Mouse (Mus musculus) heart, embryonic 14.5 days (tissue): Measurements from ENCODE around the gene Cfb. TPM values are rescaled to one million over a fixed set of nuclear protein-coding genes. Genes with fewer than 3 reads are reported as not detected.

ENCODE experiments used
- ATAC-seq: fragments of 200-750 bp; cut with Nextera tagmentation; 2 replicates; pipeline ENCODE4 v1.8.0; 2017; ENCODE audit warnings: low read depth, moderate TSS enrichment; ENCODE audit not compliant: insufficient number of reproducible peaks, insufficient read depth, low FRiP score
- H3K27ac ChIP-seq, 2 experiments: fragments of 200-500 bp in 1 of 2; fragments of 300-500 bp in 1 of 2; sonication (generic) in 1 of 2; replicated peaks in 1 of 2; 2 replicates each; pipeline ENCODE4 v1.5.1; 2012 to 2014; ENCODE audit warnings: low read depth in 2 of 2, low read length in 2 of 2, control low read depth in 1 of 2, mild to moderate bottlenecking in 1 of 2, mixed read lengths in 1 of 2; ENCODE audit not compliant: control insufficient read depth in 1 of 2, insufficient read depth in 1 of 2
- H3K27me3 ChIP-seq: fragments of 300-500 bp; sonication (generic); 2 replicates; pipeline ENCODE4 v1.6.1; 2014; ENCODE audit warnings: mild to moderate bottlenecking, low read length, control low read depth; ENCODE audit not compliant: control insufficient read depth, insufficient read depth
- H3K36me3 ChIP-seq: fragments of 300-500 bp; sonication (generic); 2 replicates; pipeline ENCODE4 v1.6.1; 2014; ENCODE audit warnings: mild to moderate bottlenecking, control low read depth, low read length, mixed read lengths; ENCODE audit not compliant: control insufficient read depth, insufficient read depth
- H3K4me1 ChIP-seq, 2 experiments: fragments of 200-500 bp in 1 of 2; fragments of 300-500 bp in 1 of 2; sonication (generic) in 1 of 2; 2 replicates each; pipeline ENCODE4 v1.6.1; 2012 to 2014; ENCODE audit warnings: low read length in 2 of 2, control low read depth in 1 of 2, mixed read lengths in 1 of 2; ENCODE audit not compliant: control insufficient read depth in 2 of 2, insufficient read depth in 2 of 2
- H3K4me2 ChIP-seq: fragments of 300-500 bp; sonication (generic); 2 replicates; pipeline ENCODE4 v1.6.1; 2014; ENCODE audit warnings: mild to moderate bottlenecking, low read length
- H3K4me3 ChIP-seq, 2 experiments: fragments of 200-500 bp in 1 of 2; fragments of 300-500 bp in 1 of 2; sonication (generic) in 1 of 2; 2 replicates each; pipeline ENCODE4 v1.5.1; 2012 to 2014; ENCODE audit warnings: low read length in 2 of 2, mild to moderate bottlenecking in 2 of 2, control low read depth in 1 of 2, low read depth in 1 of 2, moderate library complexity in 1 of 2; ENCODE audit not compliant: control insufficient read depth in 1 of 2, insufficient read depth in 1 of 2
- H3K9ac ChIP-seq: fragments of 300-500 bp; sonication (generic); 2 replicates; pipeline ENCODE4 v1.6.1; 2014; ENCODE audit warnings: mild to moderate bottlenecking, low read length
- H3K9me3 ChIP-seq: fragments of 300-500 bp; sonication (generic); 2 replicates; pipeline ENCODE4 v1.6.1; 2016; ENCODE audit warnings: low read length, control low read depth; ENCODE audit not compliant: control insufficient read depth
- WGBS: fragments of 180-500 bp; shearing (Covaris S2); extraction: QIAGEN DNeasy Blood & Tissue Kit; methylation state at CpG from one replicate; pipeline ENCODE4 v1.1.7; 2014; 5-methylcytosine and 5-hydroxymethylcytosine counted together
- polyA plus RNA-seq: library from polyadenylated mRNA; unstranded; fragments of >200 nt; fragmentation: Nextera tagmentation; extraction: Ambion mirVana; gene quantifications from 2 replicates; pipeline ENCODE4 v1.2.1, GENCODE M21; 2014

Gene Cfb
- polyA plus RNA-seq, 1 experiment from 2014 or later, result 1.2 TPM

DNA sequence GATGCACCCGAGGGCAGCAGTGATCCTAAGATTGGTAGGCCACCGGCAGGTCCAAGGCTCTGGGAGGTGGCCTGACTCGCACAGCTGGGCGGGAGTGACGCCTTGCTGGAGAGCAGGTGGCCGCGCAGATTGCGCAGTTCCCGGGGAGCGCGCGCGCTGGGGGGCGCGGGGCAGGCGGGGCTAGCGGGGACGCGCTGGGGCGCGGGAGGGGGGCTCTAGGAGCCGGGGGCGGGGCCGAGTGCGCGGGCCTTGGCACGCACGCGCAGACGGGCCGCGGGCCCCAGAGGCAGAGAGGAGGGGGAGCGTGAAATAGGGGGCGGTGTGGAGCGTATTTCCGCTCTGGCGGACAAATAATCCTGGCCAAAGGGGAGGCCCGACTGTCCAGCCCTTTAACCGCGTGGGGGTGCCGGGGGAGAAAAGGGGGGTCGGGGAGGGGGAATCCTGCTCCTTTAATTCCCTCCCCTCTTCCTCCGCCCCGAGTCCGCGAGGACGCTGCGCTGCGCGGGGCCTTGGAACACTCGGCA lies 31.8 kb upstream of the Cfb start:
- peak overlapping the region; percentile 69 to 87 for H3K4me3 ChIP-seq
- WGBS, result under 1% methylated on average over 44 of the region's 51 CpGs
- no peaks in the 10 kb centered on the region for H3K9me3 ChIP-seq
- ATAC-seq, result peak; percentile 86
- peak overlapping the region; percentile 57 to 86 for H3K27ac ChIP-seq
- peak overlapping the region; percentile 94 for H3K9ac ChIP-seq
- peak overlapping the region; percentile 91 for H3K4me2 ChIP-seq
- no peaks in the 10 kb centered on the region for H3K27me3 ChIP-seq
- peaks cover 4 to 29% of the 10 kb centered on the region in 2 experiments; a peak in 3 of 4 replicates for H3K4me1 ChIP-seq
- H3K36me3 ChIP-seq, result peaks cover 6% of the 10 kb centered on the region; the same call in 1 of the 2 replicates

DNA sequence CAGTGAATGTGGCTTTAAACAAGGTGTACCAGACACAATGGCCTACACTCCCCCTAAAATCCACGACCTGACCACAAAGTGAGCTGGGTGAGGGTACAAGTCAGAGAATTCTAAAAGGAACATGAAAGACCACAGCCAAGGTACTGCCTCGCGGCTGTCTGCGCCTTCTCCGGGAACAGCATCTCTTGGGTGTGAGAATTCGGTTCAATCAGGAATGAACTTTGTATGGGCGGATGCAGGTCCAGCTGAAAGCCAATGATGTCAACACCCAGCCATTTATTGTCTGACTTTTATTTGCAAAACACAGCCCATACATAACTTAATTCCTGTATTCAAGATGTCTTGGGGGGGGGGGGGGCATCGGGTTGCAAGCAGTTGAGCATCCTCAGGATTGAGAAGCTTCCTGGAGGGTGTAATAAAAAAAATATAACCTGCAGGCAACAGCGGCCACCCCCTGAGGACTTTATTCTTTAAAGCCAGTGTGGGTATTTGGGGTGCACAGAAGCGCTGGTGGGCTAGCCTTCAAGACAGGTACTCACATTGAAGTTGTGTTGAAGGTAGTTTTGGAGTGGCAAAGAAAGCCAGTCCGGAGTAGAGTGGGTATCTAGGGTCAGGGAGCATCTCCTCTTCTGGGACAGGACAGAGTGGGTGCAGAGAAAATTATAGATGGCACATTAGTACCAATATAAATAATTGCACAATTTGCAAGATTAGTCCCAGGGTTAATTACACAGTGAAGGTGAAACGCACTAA lies 30.9 kb upstream of the Cfb start:
- peak overlapping the region in 1 of 2 experiments; percentile 87; a peak in 1 of 4 replicates for H3K4me3 ChIP-seq
- H3K9ac ChIP-seq, result peak overlapping the region; percentile 94
- peak overlapping the region; percentile 91 for H3K4me2 ChIP-seq
- H3K36me3 ChIP-seq, result peaks cover 6% of the 10 kb centered on the region; the same call in 1 of the 2 replicates
- H3K4me1 ChIP-seq, result peaks cover 4 to 29% of the 10 kb centered on the region in 2 experiments; a peak in 3 of 4 replicates
- H3K27ac ChIP-seq, result peak overlapping the region in 1 of 2 experiments; percentile 86; a peak in 2 of 4 replicates
- WGBS, result 80% methylated on average over 12 of the region's 12 CpGs
- H3K27me3 ChIP-seq, result no peaks in the 10 kb centered on the region
- ATAC-seq, result no peak
- no peaks in the 10 kb centered on the region for H3K9me3 ChIP-seq

DNA sequence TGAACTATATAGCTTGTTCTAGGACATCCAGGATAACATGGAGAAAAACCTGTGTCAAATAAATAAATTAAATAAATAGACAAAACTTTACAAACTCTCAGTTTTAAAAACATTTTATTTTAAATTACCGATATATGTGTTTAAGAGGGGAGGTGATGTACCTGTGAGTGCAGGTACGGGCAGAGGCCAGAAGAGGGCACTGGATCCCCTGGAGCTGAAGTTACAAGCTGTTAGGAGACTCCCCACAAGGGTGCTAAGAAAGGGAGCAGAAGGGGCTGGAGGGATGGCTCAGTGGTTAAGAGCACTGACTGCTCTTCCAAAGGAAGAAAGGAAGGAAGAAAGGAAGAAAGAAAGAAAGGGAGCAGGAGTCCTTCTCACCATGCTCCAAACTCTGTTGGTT lies 29.1 kb upstream of the Cfb start:
- H3K4me1 ChIP-seq, result peaks cover 0 to 15% of the 10 kb centered on the region in 2 experiments; a peak in 1 of 4 replicates
- ATAC-seq, result no peak
- H3K27me3 ChIP-seq, result no peaks in the 10 kb centered on the region
- no peak overlapping the region for H3K4me2 ChIP-seq
- peaks cover 4% of the 10 kb centered on the region; the same call in 1 of the 2 replicates for H3K36me3 ChIP-seq
- WGBS, result 96% methylated on average over 2 of the region's 2 CpGs
- no peaks in the 10 kb centered on the region for H3K9me3 ChIP-seq
- H3K4me3 ChIP-seq, result no peak overlapping the region
- H3K27ac ChIP-seq, result no peak overlapping the region
- H3K9ac ChIP-seq, result no peak overlapping the region

DNA sequence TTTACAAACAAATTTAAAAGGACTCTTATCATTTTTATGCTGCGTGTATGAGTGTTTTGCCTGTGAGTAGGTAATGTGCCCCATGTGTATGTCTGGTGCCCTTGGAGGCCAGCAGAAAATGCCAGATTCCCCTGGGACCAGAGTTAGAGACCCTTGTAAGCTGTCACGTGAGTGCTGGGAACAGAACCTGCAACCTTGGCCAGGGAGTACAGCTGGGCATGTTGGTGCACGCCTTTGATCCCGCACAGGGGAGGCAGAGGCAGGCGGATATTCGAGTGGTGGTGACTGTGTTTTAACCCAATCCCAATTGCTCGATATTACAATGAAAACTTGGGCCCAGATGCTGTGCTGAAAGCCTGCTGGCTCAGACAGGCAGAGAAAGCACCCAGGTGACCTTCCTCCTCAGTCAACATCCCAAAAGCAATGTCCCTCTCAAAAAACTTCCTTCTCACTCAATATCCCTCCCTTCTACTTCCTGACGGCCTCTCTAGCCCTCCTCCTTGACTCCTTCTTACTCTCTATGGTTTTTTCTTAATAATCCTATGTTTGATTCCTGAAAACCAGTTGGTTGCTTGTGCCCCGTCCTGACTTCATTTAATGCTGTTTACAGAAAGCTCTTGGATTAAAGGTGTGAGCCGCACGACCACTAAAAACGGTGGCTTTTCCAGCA lies 27.9 kb upstream of the Cfb start:
- ATAC-seq, result no peak
- Histone ChIP-seq H3K4me1 (peaks cover 0 to 7% of the 10 kb centered on the region in 2 experiments; a peak in 1 of 4 replicates), H3K9ac (no peak overlapping the region), H3K27me3 (no peaks in the 10 kb centered on the region), H3K4me2 (no peak overlapping the region), H3K4me3 (no peak overlapping the region), H3K36me3 (no peaks in the 10 kb centered on the region), H3K27ac (no peak overlapping the region), H3K9me3 (no peaks in the 10 kb centered on the region)
- WGBS, result 80% methylated on average over 12 of the region's 12 CpGs

DNA sequence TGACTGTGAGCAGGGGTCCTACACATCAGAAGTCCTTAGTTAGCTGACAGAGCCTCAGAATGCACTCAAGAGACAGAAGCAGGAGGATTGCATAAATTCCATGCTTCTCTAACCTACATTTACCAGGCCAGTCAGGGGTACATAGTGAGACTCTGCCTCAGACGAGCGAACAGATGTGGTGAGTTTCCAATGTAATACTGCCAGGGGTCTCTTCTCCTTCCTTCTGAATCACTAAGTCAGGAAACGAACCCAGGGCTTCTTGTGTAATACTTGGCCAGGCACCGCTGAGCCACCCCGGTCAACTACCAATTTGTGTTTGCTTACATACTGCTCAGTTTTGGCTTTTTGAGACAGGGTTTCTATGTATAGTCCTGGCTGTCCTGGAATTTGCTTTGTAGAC lies 25.6 kb upstream of the Cfb start:
- Histone ChIP-seq H3K4me3 (no peak overlapping the region), H3K9ac (no peak overlapping the region), H3K4me1 (no peaks in the 10 kb centered on the region), H3K4me2 (no peak overlapping the region), H3K9me3 (no peaks in the 10 kb centered on the region), H3K27ac (no peak overlapping the region), H3K36me3 (no peaks in the 10 kb centered on the region), H3K27me3 (no peaks in the 10 kb centered on the region)
- 79% methylated on average over 5 of the region's 5 CpGs for WGBS
- ATAC-seq, result no peak

DNA sequence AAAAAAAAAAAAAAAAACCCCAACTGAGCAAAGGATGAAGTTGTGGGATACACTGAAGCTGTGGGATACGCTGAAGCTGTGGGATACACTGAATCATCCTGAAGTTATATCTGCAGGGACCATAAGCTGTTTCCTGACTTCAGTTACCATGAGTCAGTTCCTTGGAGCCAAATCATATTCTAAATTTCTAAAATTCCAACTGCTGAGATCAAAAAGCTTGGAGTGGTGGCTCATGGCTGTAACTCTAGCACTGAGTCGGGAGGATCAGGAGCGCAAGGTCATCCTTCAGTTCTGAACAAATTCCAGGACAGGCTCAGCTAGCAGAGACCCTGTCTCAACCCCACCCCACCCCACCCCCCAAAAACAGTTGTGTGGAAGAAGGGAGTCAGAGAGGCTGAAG lies 23.3 kb upstream of the Cfb start:
- Histone ChIP-seq H3K27ac (no peak overlapping the region), H3K27me3 (no peaks in the 10 kb centered on the region), H3K4me2 (no peak overlapping the region), H3K4me3 (no peak overlapping the region), H3K4me1 (peaks cover 0 to 3% of the 10 kb centered on the region in 2 experiments; a peak in 1 of 4 replicates), H3K9me3 (no peaks in the 10 kb centered on the region), H3K9ac (0 out of 2 replicates have a peak overlapping the region, but pooled peaks have one; percentile 0), H3K36me3 (no peaks in the 10 kb centered on the region)
- WGBS, result 54% methylated on average over 3 of the region's 3 CpGs
- no peak for ATAC-seq

DNA sequence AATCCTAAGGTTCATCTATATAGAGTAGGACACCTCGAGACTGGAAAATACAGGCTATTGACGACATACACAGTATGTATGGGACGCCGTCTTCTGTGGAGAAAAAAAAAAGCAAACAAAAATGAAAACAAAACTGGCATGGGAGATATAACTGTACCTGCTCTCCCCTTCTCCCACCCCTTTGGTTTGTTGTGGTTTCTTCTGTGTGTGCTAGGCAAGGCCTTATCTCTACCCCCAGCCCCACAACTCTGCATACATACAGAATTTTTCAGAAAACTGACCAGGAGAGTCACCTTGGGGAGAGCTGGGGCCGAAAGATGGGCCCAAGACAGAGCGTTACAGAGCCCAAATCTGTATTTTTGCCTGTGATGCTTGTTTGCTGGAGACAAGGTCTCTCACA lies 22.4 kb upstream of the Cfb start:
- H3K9me3 ChIP-seq, result no peaks in the 10 kb centered on the region
- H3K4me1 ChIP-seq, result peaks cover 0 to 3% of the 10 kb centered on the region in 2 experiments; a peak in 1 of 4 replicates
- no peak overlapping the region for H3K27ac ChIP-seq
- 85% methylated on average over 6 of the region's 6 CpGs for WGBS
- ATAC-seq, result no peak
- no peaks in the 10 kb centered on the region for H3K27me3 ChIP-seq
- no peak overlapping the region for H3K4me2 ChIP-seq
- H3K36me3 ChIP-seq, result no peaks in the 10 kb centered on the region
- H3K9ac ChIP-seq, result no peak overlapping the region
- no peak overlapping the region for H3K4me3 ChIP-seq
